Mouse (Mus musculus): Measurements from ENCODE around the gene Gm3147. TPM values are rescaled to one million over a fixed set of nuclear protein-coding genes. Genes with fewer than 3 reads are reported as not detected.
"Not testable (repeated sequence)": the region's sequence is repeated elsewhere in the genome, so short reads cannot be mapped to it uniquely, and the experiment has no call there.

Gm3147 gene
- not detected in 2 replicates for total RNA-seq (2017)

GRCm38 (mm10) chr5:94616242-94616641, at the start of gene Gm3147:
Gm3147 (minus strand) TSS chr5:94616342.
- not testable (repeated sequence) for ATAC-seq (ENCODE audit: extremely low read depth, insufficient number of reproducible peaks, low FRiP score, poor library complexity, severe bottlenecking)

GRCm38 (mm10) chr5:94648082-94648481, 31.9 kb upstream of the Gm3147 start, which contains the start of gene Gm6205:
Gm6205 (plus strand) TSS chr5:94648382.
- ATAC-seq (ENCODE audit: extremely low read depth, insufficient number of reproducible peaks, low FRiP score, poor library complexity, severe bottlenecking), result not testable (repeated sequence)

GRCm38 (mm10) chr5:94623679-94624078, 7.5 kb upstream of the Gm3147 start, which contains the start of gene Gm6509:
Gm6509 (plus strand) TSS chr5:94623979.
- ATAC-seq (ENCODE audit: extremely low read depth, insufficient number of reproducible peaks, low FRiP score, poor library complexity, severe bottlenecking), result not testable (repeated sequence)

Other genes with a start within 250 kb of the Gm3147 start
- not detected in 2 replicates for gene Gm7682, start 170.6 kb downstream of the Gm3147 start, total RNA-seq (2017)
- not detected in 2 replicates for gene Gm3139, start 90.1 kb downstream of the Gm3147 start, total RNA-seq (2017)
- gene Gm6509, start 7.6 kb upstream of the Gm3147 start, total RNA-seq (2017), result not detected in 2 replicates
- not detected in 2 replicates for gene Gm6205, start 32.0 kb upstream of the Gm3147 start, total RNA-seq (2017)
- not detected in 2 replicates for gene Gm3183, start 249.1 kb upstream of the Gm3147 start, total RNA-seq (2017)